Mouse (Mus musculus): ENCODE results near the gene Pramef12. TPM values are rescaled to one million over a fixed set of nuclear protein-coding genes. Genes with fewer than 3 reads are reported as not detected.
"Not testable (repeated sequence)": the region's sequence is repeated elsewhere in the genome, so short reads cannot be mapped to it uniquely, and the experiment has no call there.

The Pramef12 gene
- polyA plus RNA-seq, 1 experiment from 2014 or later: not detected

GRCm38 (mm10) chr4:144402712-144403111 is 5.6 kb downstream of the Pramef12 start:
- no peak overlapping the region for H3K4me2 ChIP-seq
- no peak overlapping the region for H3K27ac ChIP-seq
- H3K27me3 ChIP-seq: no peaks in the 10 kb centered on the region
- H3K9ac ChIP-seq: no peak overlapping the region
- no peak overlapping the region for H3K4me3 ChIP-seq
- H3K36me3 ChIP-seq (ENCODE audit: poor library complexity, severe bottlenecking): no peaks in the 10 kb centered on the region
- H3K9me3 ChIP-seq (replicated peaks): peaks cover 22% of the 10 kb centered on the region
- H3K4me1 ChIP-seq: no peaks in the 10 kb centered on the region
- ATAC-seq: no peak
- 95% methylated on average over 4 of the region's 4 CpGs for WGBS

GRCm38 (mm10) chr4:144396316-144396715 is 11.9 kb downstream of the Pramef12 start:
- 45% methylated on average over 3 of the region's 3 CpGs for WGBS
- H3K4me3 ChIP-seq: no peak overlapping the region

DNA sequence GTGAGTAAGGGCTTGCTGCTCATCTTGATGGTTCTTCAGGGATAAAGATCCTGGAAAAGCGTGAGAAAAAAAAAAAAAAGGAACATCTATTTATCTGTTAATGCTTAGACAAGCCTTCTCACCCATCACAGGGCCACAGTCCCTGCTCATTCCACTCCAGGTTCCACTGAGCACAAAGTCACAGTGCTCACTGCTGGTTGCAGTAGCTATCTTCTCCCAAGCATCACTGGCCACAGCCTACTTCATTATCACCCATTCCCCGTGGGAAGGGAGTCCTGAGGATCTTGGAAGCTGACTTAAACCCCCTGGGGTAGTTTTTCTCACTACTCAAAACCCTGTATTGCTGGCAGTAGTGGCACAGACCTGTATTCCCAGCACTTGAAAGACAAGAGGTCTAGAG is 30.4 kb downstream of the Pramef12 start, which contains the start of gene Pramef20:
Gene Pramef20, minus strand, starts transcription at position 23 of the 400 bp plus-strand sequence.
- WGBS: 47% methylated on average over 2 of the region's 2 CpGs
- ATAC-seq: no peak

More at GRCm38 (mm10) chr4:144396316-144396715, 11.9 kb downstream of the Pramef12 start:
- H3K4me2 ChIP-seq: no peak overlapping the region
- H3K27me3 ChIP-seq: no peaks in the 10 kb centered on the region
- no peak for ATAC-seq
- H3K4me1 ChIP-seq: no peaks in the 10 kb centered on the region
- no peak overlapping the region for H3K9ac ChIP-seq
- peaks cover 62% of the 10 kb centered on the region for H3K9me3 ChIP-seq (replicated peaks)
- H3K36me3 ChIP-seq (ENCODE audit: poor library complexity, severe bottlenecking): no peaks in the 10 kb centered on the region
- H3K27ac ChIP-seq: no peak overlapping the region

DNA sequence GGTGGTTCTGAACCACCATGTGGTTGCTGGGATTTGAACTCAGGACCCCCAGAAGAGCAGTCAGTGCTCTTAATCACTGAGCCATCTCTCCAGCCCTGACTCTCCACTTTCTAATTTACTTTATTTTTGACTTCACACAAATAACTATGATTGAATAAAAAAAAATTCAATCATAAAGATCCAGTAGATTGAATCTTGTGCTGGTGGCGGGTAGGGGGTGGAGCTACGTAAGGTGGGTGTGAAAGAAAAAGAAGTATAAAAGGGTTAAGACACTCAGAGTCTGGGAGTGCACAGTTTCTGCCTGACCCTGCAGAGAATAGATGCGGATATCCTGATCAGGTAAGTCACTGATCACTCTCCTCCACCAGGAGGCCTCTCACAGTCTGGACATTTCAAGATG is 50.6 kb downstream of the Pramef12 start, which contains the start of gene Gm13119:
Gene Gm13119, plus strand, starts transcription at position 301 of the 400 bp plus-strand sequence.
- not testable (repeated sequence) for H3K27ac ChIP-seq; H3K4me3 ChIP-seq; H3K4me2 ChIP-seq; ATAC-seq; H3K4me1 ChIP-seq; H3K9ac ChIP-seq; H3K36me3 ChIP-seq (ENCODE audit: poor library complexity, severe bottlenecking); H3K27me3 ChIP-seq
- 92% methylated on average over 3 of the region's 3 CpGs for WGBS
- peaks cover 44% of the 10 kb centered on the region for H3K9me3 ChIP-seq (replicated peaks)

More for the DNA sequence above, 30.4 kb downstream of the Pramef12 start, which contains the start of gene Pramef20:
- Histone ChIP-seq H3K27ac (no peak within 1 kb of the TSS), H3K27me3 (no peaks in the 10 kb centered on the region), H3K4me3 (no peak within 1 kb of the TSS), H3K9ac (no peak within 1 kb of the TSS), H3K36me3 (ENCODE audit: poor library complexity, severe bottlenecking) (no peaks in the 10 kb centered on the region), H3K9me3 (replicated peaks) (peaks cover 58% of the 10 kb centered on the region), H3K4me2 (no peak within 1 kb of the TSS), H3K4me1 (no peaks in the 10 kb centered on the region)

Other genes with a start within 250 kb of the Pramef12 start
- not detected in 2 replicates for gene Oog3, start 245.8 kb downstream of the Pramef12 start, polyA plus RNA-seq (2015; fragmentation: Nextera tagmentation; extraction: Ambion mirVana)
- gene Oog2, start 217.7 kb downstream of the Pramef12 start, polyA plus RNA-seq (2015; fragmentation: Nextera tagmentation; extraction: Ambion mirVana): not detected in 2 replicates
- gene C87977, start 195.1 kb downstream of the Pramef12 start, polyA plus RNA-seq (2015; fragmentation: Nextera tagmentation; extraction: Ambion mirVana): not detected in 2 replicates
- not detected in 2 replicates for gene Pramel5, start 128.0 kb downstream of the Pramef12 start, polyA plus RNA-seq (2015; fragmentation: Nextera tagmentation; extraction: Ambion mirVana)
- gene Gm13128, start 78.2 kb downstream of the Pramef12 start, polyA plus RNA-seq (2015; fragmentation: Nextera tagmentation; extraction: Ambion mirVana): not detected in 2 replicates
- gene Gm13119, start 50.5 kb downstream of the Pramef12 start, polyA plus RNA-seq (2015; fragmentation: Nextera tagmentation; extraction: Ambion mirVana): not detected in 2 replicates
- gene Pramef20, start 30.5 kb downstream of the Pramef12 start, polyA plus RNA-seq (2015; fragmentation: Nextera tagmentation; extraction: Ambion mirVana): not detected in 2 replicates
- not detected in 2 replicates for gene 1700012P22Rik, start 30.3 kb upstream of the Pramef12 start, polyA plus RNA-seq (2015; fragmentation: Nextera tagmentation; extraction: Ambion mirVana)
- gene Gm9944, start 44.9 kb upstream of the Pramef12 start, polyA plus RNA-seq (2015; fragmentation: Nextera tagmentation; extraction: Ambion mirVana): not detected in 2 replicates
- not detected in 2 replicates for gene Aadacl3, start 55.3 kb upstream of the Pramef12 start, polyA plus RNA-seq (2015; fragmentation: Nextera tagmentation; extraction: Ambion mirVana)
- gene 9430007A20Rik, start 111.4 kb upstream of the Pramef12 start, polyA plus RNA-seq (2015; fragmentation: Nextera tagmentation; extraction: Ambion mirVana): not detected in 2 replicates
- not detected in 2 replicates for gene Gm13124, start 156.7 kb upstream of the Pramef12 start, polyA plus RNA-seq (2015; fragmentation: Nextera tagmentation; extraction: Ambion mirVana)
- gene Aadacl4, start 205.2 kb upstream of the Pramef12 start, polyA plus RNA-seq (2015; fragmentation: Nextera tagmentation; extraction: Ambion mirVana): not detected in 2 replicates

Data from forebrain, embryonic 13.5 days (tissue).